Mouse (Mus musculus): Measurements from ENCODE around the gene Dchs1.
"Not testable (repeated sequence)": the region's sequence is repeated elsewhere in the genome, so short reads cannot be mapped to it uniquely, and the experiment has no call there.

Dchs1 gene

DNA sequence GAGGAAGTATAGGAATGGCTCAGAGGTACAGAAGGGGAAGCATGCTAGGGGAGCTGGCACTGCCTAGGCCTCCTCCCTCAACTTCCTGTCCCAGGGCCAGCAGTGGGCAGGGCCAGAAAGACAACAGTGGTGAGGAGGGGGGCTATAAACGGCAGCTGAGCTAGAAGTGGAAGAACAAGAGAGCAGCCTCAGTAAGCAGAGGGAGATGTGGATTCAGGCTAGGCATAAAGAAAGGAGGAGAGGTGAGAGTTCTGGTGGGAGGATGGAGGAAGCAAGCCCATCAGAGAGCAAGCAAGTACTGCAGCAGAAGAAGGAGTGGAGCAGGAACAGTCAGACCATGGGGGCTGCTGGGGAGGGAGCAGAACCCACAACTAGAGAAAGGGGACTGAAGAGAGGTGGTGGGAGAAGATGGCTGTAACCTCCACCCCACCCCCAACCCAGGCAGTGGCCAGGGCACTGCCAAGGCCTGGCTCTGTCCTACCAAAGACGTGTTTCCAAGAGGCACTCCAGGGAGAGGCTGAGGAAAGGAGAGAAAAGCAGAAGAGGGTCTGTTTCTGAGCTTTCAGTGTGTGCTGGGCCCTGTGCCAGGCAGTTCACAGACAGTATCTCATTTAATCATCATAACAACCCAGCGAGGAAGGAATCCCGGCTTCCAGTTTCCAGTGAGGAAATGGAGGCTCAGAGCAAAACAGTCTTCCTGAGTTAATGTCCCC, 8.7 kb downstream of the Dchs1 start:
- DNase-seq, result no peak

DNA sequence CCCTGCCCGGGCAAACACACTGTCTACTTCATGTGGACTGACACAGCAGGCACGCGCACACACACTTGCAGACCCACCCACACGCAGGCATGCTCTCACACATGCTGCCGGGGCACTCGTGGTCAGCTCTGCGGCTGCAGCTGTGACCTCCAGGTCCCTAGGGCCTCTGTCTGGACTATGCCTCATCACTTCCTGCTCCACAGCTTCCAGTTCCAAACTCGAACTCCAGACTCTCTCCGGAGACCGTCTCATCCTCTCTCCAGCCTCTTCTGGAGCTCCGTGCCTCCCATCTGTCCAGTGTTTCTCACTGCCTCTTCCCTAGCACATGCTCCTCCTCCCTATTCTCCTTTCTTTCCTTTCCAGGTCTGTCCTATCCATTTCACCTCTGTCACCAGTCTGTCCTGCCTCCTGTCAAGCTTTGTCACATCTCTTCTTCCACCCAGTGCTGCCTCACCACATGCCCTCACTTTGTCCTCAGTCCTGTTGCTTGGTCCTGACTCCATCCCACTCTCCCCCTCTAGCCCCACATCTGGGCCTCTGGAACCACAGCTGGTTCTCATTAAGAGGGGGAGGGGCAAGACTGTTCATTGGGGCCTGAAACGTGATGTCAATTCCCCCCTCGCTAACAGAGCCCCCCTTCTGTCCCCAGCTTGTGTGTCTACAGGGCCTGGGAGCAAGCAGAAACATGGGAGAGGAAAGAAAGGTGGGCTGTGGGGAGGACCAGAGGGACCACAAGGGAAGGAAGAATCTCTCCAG, 9.5 kb downstream of the Dchs1 start:
- no peak for DNase-seq

DNA sequence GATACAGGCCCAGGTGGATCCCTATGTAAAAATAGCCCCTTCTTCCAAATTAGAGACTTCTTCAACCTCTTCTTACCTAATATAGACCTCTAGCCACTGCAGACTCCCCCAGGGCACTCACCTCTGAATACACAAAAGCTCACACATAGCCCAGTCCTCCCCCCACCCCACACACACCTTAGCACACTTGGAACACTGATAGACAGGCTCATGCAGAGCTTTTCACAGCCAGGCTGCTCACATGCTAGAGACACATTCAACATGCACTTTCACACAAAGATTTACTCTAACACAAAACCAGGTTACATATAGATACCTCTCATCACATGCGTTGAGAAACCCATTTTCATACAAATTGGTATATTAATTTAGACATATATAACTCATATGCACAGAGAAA, 10.1 kb downstream of the Dchs1 start:
- no peak for DNase-seq

DNA sequence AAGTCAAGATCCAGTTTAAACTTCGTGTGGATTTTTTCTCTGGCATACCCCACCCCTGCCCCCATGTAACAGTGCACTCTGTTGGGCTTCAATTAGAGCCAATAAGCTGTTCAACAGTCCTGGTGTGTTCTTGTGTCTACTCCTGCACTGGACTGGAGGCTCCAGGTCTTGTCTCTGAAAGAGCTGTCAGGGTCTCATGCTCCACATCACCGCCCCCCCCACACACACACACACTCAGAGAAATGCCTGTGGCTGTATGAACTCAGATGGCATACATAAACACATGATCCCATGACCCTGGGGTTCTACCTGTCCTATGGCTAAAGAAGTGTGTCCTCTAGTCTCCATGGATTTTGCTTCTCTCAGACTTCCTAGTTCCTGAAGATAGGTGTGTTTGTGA, 11.4 kb downstream of the Dchs1 start:
- no peak for DNase-seq

DNA sequence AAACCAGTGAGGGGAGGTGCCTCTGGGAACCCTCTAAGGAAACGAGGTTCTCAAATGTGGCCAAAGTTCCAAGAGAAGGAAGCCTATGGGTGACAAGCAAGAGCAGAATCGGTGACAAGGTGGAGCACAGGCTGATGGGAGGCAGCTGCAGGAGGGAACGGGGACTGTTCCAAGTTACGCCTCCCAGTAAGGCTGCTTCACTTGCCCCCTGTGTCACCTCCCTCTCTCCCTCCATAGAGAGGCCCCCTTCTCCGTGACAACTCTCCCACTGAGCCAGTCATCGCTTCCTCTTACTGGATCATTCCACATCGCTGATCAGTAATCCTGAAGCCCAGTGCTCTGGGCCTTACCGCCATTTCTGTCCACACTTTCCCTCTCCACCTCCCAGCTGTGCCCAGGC, 12.8 kb downstream of the Dchs1 start:
- DNase-seq, result no peak

DNA sequence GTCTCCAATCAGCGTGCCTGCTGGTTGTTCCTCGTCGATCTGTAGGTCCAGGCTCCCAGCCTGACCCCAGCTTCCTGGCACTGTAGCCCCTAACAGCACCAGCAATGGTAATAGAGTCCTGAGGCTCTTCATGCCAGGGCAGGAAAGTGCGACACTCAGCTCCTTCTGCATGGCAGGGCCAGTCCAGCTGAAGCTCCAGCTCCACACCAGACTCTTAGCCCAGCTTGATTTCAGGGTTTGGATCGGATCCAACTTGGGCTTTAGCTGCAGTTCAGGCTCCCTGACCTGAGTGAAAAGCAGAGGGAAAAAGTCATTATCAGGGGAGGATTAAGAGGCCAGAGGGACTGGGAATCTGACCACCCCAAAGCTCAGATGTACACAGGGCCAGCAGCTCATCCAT, 14.4 kb downstream of the Dchs1 start:
- DNase-seq, result no peak

DNA sequence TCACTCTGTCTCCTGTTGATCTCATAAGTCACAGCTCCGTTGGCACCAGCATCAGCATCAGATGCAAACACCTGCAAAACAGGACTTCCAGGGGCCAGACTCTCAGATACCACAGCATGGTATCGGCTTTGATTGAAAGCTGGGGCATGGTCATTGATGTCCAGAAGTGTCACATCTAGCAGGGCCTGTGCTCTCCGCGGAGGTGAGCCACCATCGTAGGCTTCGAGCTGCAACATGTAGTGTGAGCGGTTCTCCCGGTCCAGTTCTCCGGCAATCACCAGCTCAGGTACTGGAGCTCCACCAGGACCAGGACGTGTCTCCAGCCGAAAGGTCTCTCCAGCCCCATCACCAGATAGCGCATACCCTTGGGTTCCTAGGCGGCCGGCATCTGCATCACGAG, 15.1 kb downstream of the Dchs1 start:
- DNase-seq, result no peak

DNA sequence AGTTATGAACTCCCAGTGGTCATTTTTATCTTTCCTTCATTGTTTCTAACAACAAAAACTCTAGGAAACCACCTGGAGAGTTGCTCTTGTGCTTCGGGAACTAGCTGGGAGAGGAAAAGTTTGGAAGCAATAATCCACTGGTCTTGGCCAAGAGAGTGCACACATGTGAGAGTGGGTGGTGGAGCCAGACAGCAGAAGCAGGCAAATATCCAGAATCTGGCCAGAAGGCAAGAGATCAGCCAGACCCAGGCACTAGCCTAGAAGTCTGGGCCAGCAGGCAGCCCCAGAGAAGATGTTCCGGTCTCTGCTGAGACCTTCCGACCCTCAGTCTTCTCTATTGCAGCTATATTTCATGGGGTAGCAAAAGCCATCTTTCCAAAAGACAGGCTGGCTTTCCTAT, 17.5 kb downstream of the Dchs1 start:
- no peak for DNase-seq

DNA sequence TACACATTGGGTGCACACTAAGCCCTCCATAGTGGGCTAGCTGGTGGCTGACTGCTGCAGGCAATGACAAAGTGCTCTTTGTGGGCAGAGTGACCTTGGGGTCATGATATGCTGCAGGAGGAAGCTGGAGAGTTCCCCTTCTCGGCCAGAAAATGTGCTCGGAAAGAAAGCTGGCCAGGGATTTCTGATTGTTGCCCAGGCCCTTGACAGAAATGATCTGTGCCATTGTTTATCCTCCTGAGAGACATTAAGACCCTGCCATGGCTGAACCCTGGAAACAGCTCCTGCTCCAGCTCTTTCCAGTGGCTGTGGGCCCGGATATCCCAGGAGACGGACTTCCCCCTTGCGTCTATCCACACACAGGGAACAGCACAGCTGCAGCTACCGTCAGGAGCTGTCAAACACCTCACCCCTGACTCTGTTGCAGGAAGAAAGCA, 19.7 kb downstream of the Dchs1 start:
- DNase-seq, result no peak

DNA sequence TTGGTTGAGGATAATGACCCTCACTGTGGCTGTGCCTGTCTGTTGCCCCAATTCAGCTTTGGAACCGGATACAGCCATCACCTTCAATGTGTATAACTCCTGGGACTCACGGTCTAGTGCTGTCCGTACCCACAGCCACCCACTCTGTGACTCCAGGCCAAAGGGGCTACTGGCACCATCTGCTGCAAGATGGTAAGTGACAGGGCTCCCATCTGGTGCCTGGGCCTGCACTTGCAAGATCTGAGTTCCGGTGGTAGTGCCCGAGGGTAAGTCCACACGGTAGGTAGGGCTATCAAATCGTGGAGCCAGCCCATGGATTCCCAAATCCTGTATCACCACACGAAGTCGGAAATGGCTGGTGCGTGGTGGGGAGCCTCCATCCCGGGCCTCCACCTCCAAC, 23.1 kb downstream of the Dchs1 start:
- DNase-seq, result no peak

DNA sequence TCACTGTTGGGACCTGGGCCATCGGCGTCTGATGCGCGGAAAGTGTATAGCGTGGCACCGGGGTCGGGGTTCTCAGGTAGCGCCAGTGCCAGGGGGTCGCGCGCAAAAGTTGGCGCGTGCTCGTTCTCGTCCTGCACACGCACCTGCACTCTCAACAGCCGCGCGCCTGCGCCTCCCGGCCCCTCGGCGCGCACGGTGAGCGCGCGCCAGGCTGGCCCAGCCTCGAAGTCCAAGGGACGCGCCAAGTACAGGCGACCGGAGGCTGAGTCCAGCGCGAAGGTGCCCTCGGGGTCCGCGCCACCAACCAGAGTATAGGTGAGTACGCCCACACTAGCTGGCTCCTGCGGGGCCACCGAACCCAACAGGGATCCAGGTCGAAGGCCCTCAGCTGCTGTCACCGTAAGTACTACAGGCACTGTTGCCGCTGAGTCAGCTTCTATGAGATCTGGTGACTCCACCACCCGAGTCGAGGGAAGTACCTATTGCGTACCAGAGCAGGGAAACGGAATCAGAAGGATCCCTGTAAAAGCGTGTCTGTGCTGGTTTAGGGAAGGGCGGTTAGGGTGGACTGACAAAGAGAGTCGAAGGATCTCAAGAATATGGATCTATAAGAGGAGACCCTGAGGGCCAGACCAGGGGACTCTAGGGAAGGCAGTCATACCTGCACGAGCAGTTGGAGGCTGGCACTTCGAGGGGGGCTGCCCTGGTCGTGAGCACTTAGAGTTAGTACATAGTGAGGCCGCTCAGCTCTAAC, 24.8 kb downstream of the Dchs1 start:
- DNase-seq, result no peak

DNA sequence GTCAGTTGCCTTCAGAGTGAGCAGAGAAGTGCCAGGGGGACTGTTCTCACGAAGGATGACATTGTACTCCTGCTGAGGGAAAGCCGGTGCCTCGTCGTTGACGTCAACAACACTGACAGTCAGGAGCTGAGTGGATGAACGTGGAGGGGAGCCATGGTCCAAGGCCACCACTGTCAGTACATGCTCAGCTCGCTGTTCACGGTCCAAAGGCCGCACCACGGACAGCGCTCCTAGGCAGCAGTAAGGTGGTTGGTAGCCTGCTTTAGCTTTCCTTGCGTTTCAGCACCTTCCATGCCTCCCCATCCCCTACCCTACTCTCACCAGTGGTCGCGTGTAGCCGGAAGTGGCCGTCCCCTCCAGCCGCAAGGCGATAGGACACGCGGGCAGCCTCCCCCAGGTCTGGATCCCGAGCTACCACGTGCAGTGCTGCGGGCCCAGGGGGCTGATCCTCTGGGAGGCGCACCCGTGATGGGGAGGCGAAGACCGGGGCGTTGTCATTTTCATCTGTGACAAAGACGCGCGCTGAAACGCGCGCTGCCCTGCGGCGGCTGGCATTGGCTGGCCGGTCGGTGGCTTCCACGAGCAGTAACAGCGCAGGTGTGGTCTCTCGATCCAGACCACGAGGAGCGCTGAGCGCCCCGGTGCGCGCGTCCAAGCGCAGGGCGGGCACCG, 25.5 kb downstream of the Dchs1 start:
- DNase-seq, result no peak

DNA sequence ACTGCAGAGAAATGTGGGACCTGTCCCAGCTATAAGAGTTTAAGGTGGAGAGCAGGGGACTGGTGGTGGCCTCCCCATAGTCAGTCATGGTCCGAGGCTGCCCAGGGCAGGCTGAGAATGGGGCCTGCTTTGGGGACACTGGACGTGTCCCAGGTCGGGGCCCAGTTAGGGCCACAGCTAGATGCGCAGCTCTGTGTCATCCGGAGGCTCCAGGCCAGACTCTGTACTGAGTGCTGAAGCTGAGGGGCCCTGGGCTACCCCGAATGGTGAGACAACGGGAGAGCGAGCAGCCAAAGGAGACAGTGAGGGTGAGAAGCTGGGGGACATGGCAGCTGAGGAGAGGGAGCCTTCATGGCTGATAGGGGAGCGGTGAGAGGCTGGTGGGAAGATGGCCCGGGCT, 34.2 kb downstream of the Dchs1 start:
- DNase-seq, result peak; percentile 57

DNA sequence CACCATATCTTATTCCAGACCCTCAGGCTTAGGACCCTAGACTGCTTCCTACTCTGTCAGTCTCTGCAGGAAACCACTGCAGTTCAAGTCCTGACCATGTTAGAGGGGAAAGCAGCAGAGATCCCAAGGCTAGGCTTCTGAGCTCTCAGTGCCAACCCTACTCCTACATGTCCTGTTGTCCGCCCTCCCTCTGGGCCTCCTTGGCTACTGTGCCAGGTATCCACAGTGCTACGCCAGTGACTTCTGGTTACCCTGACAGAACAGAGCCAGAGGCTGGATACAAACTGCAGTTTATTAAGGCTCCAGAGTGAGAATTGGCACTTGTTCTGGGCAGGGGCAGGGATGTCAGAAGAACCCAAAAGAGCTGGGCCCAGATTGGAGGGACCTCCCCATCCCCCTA, 34.7 kb downstream of the Dchs1 start:
- peak; percentile 81 for DNase-seq

DNA sequence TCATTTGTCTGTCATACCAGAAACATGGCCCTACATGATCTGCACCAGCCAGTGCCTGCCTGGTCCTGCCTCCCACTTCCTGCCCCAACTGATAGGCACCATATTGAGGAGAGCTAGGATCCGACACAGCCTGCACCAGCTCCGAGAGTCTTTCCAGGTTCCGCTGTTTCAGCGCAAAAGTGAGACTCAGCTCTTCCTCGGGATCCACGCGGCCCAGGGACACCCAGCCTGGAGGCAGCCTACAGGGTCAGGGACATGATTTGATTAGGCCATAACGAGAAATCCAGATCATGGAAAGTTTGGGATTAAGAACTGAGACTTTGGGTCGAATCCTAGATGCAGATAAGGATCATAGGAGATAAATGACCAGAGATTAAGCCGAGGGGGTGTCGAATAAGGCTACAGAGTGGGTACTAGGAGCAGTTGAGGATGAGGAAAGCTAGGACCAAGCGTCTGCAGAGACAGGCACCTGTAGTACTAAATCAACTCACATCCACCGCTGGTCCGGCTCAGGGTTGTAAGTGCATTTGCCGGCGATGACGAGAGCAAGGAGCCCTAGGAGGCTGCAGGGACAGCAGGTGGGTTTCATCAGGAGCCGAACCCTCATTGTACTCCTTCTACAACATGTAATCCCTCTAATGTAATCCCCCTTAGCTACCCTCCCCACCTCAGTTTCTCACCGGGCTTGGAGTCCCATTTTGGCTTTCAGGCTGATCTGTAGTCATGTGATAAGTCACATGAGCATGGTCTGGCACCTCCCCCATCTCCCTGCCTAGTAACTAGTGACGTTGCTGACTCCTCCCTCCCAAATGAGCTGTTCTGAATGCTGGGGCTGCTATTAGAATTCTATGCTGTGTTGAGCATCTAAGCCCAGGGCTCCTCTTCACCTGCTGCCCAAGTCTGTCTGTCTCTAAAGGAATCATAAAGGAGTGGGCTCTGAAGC, 35.7 kb downstream of the Dchs1 start, which contains the start of gene Tpp1:
Gene Tpp1 (minus strand): TSS at position 745 of the 943 bp plus-strand sequence.
- peak; percentile 97 for DNase-seq

DNA sequence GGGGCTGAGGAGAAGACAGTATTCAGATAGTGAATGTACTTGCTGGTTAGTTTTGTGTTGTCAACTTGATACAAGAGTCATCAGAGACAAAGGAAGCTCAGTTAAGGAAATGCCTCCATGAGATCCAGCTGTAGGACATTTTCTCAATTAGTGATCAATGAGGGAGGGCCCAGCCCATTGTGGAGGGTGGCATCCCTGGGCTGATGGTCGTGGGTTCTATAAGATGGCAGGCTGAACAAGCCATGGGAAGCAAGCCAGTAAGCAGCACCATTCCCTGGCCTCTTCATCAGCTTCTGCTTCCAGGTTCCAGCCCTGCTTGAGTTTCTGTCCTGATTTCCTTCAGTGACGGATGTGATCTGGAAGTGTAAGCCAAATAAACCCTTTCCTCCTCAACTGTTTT, 39.7 kb downstream of the Dchs1 start:
- DNase-seq, result peak; percentile 8

DNA sequence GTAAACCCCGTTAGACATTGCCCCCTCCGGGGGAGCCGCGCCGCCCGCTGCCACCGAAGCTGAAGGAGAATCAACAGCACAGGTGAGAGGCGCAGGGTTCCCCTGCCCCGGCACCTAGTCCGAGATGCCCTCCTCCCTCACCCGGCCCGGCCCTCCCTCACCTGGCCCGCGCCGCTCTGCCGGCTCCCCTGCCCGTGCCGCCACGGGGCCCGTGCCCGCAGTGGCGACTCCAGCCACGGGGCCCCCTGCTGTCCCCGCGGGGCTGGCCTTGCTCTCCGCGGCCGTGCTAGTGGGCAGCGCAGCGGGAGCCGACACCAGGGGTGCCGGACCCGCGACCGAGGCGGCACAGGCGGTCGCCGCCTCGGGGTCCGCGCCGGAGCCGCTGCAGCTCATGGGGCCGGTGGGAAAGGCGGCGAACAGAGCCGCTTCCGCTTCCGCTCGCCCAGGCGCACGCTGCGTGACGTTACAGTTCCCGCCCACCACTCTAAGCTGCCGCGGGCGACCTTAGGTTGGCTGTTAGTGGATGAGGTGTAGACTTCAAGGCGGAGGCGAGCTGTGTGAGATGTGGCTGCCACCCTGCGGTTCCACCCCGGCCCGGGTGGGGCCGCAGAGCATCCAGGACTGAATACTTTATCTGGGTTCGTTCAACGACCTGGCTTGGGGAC, 43.4 kb downstream of the Dchs1 start, which contains the start of gene Taf10:
Gene Taf10 (minus strand): TSS at position 436 of the 665 bp plus-strand sequence.
- peak; percentile 89 for DNase-seq

DNA sequence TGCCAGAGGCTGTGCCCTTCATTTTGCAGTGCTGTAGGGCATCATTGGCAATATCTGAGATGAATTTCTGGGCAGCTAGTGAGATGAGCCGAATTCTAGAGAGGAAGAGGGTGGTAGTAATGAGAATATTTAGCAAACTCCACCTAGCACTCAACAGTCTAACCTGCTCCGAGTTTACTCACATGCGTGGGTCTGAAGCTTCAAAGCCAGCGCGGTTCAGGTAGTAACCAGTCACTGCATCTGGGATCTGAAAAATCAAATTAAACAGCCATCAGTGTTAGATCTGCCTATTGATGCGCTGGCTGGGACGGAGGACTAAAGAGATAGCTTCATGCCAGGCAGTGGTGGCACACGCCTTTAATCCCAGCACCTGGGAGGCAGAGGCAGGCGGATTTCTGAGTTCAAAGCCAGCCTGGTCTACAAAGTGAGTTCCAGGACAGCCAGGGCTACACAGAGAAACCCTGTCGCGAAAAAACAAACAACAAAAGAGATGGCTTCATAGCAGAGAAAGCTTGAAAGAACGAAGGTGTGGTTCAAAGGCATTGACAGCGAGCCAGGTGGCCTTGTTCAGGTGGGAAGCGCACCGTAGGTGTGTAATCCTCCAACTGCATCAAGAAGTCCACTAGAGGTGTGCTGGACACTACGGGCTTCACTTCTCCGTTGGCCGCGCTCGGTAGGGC, 44.1 kb downstream of the Dchs1 start:
- DNase-seq, result not testable (repeated sequence)

DNA sequence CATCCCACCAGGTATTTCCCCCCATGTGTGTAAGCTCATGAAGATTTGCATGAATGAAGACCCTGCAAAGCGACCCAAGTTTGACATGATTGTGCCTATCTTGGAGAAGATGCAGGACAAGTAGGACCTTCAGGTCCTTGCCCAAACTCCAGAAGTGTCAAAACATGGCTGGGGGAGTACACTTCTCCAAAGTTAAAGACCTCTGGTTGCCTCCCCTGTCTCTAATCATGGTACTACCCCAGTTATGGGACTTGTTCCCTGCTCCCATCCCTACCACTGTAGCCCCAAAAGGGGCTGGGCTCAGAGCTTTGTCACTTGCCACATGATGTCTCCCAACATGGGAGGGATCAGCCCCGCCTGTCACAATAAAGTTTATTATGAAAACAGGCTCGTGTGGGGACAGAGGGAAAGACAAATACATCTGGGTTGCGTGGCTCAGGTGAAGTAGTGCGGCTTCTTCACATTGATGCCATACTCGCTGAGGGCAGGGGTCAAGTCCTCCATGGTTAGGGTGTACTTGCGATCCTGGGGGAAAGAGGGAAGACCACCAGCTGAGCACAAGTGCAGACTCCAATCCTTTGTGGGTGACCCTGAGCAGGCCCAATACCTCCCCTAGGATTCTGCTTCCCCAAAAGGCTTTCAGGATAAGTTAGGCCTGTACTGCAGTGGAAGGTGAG, 44.8 kb downstream of the Dchs1 start:
- peak; percentile 28 for DNase-seq

DNA sequence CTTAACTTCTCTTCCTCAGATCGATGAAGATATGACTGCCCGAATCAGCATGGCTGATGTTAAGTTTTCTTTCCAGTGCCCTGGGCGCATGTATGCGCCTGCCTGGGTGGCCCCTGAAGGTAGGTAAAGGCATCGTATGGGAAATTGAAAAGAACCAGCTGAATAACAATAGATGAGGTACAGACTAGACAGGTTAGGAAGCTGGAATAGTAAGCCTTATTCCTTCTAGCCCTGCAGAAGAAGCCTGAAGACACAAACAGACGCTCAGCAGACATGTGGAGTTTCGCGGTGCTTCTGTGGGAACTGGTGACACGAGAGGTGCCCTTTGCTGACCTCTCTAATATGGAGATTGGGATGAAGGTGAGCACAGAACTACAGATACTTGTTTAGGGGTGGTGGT, 45.5 kb downstream of the Dchs1 start:
- DNase-seq, result no peak

Measured in cerebellum, adult 9-11 months (tissue).